Mouse (Mus musculus) small intestine, adult 2 months (tissue): ENCODE measurements around the gene Gm1043. TPM values are rescaled to one million over a fixed set of nuclear protein-coding genes. Genes with fewer than 3 reads are reported as not detected.

Experiments used
- H3K27ac ChIP-seq: fragments of 200-500 bp; 2 replicates; pipeline ENCODE4 v1.5.1; 2012; ENCODE audit warnings: low read depth, low read length, control low read depth, inconsistent platforms; ENCODE audit not compliant: insufficient read depth
- H3K27me3 ChIP-seq: fragments of 200-500 bp; 2 replicates; pipeline ENCODE4 v1.6.1; 2012; ENCODE audit warnings: mild to moderate bottlenecking, moderate library complexity, low read length, inconsistent platforms; ENCODE audit not compliant: control insufficient read depth, insufficient read depth
- H3K36me3 ChIP-seq: fragments of 200-500 bp; 2 replicates; pipeline ENCODE4 v1.6.1; 2012; ENCODE audit warnings: mild to moderate bottlenecking, low read length, control low read depth, inconsistent platforms; ENCODE audit not compliant: control insufficient read depth, insufficient read depth
- H3K4me1 ChIP-seq: fragments of 200-500 bp; 2 replicates; pipeline ENCODE4 v1.6.1; 2012; ENCODE audit warnings: low read length, inconsistent platforms, mixed read lengths; ENCODE audit not compliant: control insufficient read depth, insufficient read depth, insufficient read length
- H3K4me3 ChIP-seq: fragments of 200-500 bp; 2 replicates; pipeline ENCODE4 v1.5.1; 2012; ENCODE audit warnings: low read depth, mild to moderate bottlenecking, control low read depth, inconsistent platforms, low read length, moderate library complexity
- CTCF ChIP-seq: fragments of 200-500 bp; IDR thresholded peaks from 2 replicates; pipeline ENCODE4 v1.5.1; 2012; ENCODE audit warnings: low read depth, mild to moderate bottlenecking, control low read depth, inconsistent platforms, low read length, moderate library complexity, mixed read lengths; ENCODE audit not compliant: insufficient replicate concordance, insufficient read length; ENCODE audit errors: extremely low read depth
- POLR2A ChIP-seq: fragments of 200-500 bp; IDR thresholded peaks from 2 replicates; pipeline ENCODE4 v1.6.1; 2012; ENCODE audit warnings: low read depth, mild to moderate bottlenecking, control low read depth, inconsistent platforms, low read length, moderate library complexity
- WGBS: fragments of 180-500 bp; shearing (Covaris S2); methylation state at CpG from one replicate; pipeline ENCODE4 v1.1.7; 2018; 5-methylcytosine and 5-hydroxymethylcytosine counted together
- polyA plus RNA-seq: library from polyadenylated mRNA; depleted of rRNA; stranded (reverse); fragments of >200 nt; gene quantifications from 2 replicates; pipeline ENCODE4 v1.2.3, GENCODE M21; 2012

Gene Gm1043
- polyA plus RNA-seq, 1 experiment = 0.85 TPM

DNA sequence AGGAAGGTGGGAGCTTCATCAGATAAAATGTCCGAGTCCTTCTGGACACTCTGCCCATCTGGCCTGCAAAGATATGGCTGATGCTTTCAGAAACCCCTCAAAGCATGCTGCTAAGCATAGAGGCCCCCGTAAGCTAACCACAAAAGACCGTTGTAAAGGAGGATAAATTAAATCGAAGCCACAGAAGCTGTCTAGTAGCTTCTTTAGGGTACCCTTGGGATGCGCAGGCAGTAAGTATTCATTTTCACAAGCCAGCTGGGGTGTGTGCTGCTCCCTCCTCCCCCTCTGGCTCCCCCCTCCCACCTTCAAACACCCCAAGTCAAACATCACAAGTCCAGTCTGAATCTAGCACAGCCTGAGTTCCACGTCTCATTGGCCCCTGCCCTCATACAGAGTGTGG lies 129.4 kb downstream of the Gm1043 start:
- no peaks in the 10 kb centered on the region for H3K27me3 ChIP-seq
- 84% methylated on average over 6 of the region's 6 CpGs for WGBS
- no peaks in the 10 kb centered on the region for H3K4me1 ChIP-seq
- H3K27ac ChIP-seq = no peak overlapping the region
- H3K36me3 ChIP-seq = no peaks in the 10 kb centered on the region
- H3K4me3 ChIP-seq = no peak overlapping the region
- TF ChIP-seq CTCF (no peak), POLR2A (no peak)

DNA sequence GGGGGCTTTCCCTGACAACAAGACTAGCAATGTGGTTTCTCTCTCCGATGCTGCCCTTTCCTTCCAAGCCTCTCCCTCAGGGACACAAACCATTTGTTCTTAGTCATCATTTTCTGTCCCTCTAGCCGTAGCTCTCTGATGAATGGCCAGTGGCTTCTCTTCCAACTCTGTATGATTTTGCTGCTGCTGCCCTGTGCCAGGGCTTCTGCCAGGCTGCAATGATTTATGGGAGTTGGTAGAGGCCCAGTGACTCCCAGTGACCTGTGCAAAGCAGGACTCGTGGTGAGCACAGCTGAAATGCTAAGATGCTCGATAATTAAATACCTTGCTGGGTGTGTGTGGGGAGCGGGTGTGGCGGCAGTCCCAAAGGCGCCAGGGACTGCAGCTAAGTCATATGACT lies 130.1 kb downstream of the Gm1043 start:
- TF ChIP-seq CTCF (no peak), POLR2A (no peak)
- no peaks in the 10 kb centered on the region for H3K36me3 ChIP-seq
- H3K4me1 ChIP-seq = no peaks in the 10 kb centered on the region
- H3K27ac ChIP-seq = no peak overlapping the region
- WGBS = 86% methylated on average over 7 of the region's 7 CpGs
- no peaks in the 10 kb centered on the region for H3K27me3 ChIP-seq
- no peak overlapping the region for H3K4me3 ChIP-seq

GRCm38 (mm10) chr5:37219615-37220014 lies 134.4 kb downstream of the Gm1043 start:
- H3K27me3 ChIP-seq = no peaks in the 10 kb centered on the region
- no peak for TF ChIP-seq CTCF
- TF ChIP-seq POLR2A = no peak
- H3K4me1 ChIP-seq = no peaks in the 10 kb centered on the region
- no peaks in the 10 kb centered on the region for H3K36me3 ChIP-seq
- WGBS = 46% methylated on average over 5 of the region's 5 CpGs
- no peak overlapping the region for H3K27ac ChIP-seq
- no peak overlapping the region for H3K4me3 ChIP-seq

GRCm38 (mm10) chr5:37220575-37220974 lies 135.4 kb downstream of the Gm1043 start:
- Histone ChIP-seq H3K27ac (no peak overlapping the region), H3K36me3 (no peaks in the 10 kb centered on the region), H3K4me3 (no peak overlapping the region), H3K4me1 (no peaks in the 10 kb centered on the region), H3K27me3 (no peaks in the 10 kb centered on the region)
- 78% methylated on average over 5 of the region's 5 CpGs for WGBS
- TF ChIP-seq POLR2A (no peak), CTCF (no peak)

DNA sequence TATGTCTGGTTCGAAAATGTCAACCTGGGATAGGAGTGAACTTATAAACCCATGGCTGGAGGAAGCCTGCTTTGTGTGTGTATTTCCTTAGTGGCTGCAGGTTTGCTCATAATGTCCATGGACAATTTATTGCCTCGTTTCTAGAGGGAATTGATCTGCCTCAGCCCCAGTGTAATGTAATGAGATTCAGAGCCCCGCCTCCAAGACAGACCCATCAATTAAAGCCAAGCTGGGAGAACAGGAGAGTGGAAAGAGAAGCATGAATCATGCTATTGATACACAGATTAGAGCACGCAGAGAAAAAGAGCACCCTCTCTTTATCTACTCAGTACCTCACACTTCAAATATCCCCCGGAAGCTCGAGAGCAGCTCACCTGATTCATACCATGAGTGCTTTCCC lies 136.4 kb downstream of the Gm1043 start:
- Histone ChIP-seq H3K4me1 (no peaks in the 10 kb centered on the region), H3K27me3 (no peaks in the 10 kb centered on the region), H3K27ac (no peak overlapping the region), H3K36me3 (no peaks in the 10 kb centered on the region), H3K4me3 (no peak overlapping the region)
- 44% methylated on average over 6 of the region's 6 CpGs for WGBS
- TF ChIP-seq CTCF (no peak), POLR2A (no peak)

- H3K27ac ChIP-seq = no peak overlapping the region
- no peak overlapping the region for H3K4me3 ChIP-seq
- no peaks in the 10 kb centered on the region for H3K4me1 ChIP-seq
- TF ChIP-seq CTCF (no peak), POLR2A (no peak)
- no peaks in the 10 kb centered on the region for H3K27me3 ChIP-seq
- WGBS = 64% methylated on average over 8 of the region's 8 CpGs
- no peaks in the 10 kb centered on the region for H3K36me3 ChIP-seq
Observed at GRCm38 (mm10) chr5:37222316-37222715, 137.1 kb downstream of the Gm1043 start.

DNA sequence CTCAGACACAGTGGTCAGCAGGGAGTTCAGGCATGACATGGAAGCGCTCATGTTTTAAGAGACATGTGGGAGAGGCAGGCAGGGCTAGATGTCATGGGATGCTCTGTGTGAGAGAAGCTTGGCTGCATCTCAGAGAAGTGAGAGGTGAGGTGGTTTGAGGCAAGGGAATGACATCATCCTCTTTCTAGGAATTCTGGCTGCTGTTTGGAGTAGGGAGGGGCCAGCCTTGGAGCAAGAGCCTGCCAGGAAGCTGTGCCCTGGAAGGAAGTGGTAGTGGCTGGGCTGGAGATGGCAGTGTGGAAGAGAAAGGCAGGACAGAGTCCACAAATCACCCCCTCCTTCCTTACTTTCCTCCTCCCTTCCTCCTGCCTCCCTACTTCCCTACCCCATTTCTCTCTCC lies 140.5 kb downstream of the Gm1043 start:
- no peak overlapping the region for H3K27ac ChIP-seq
- H3K36me3 ChIP-seq = no peaks in the 10 kb centered on the region
- no peak overlapping the region for H3K4me3 ChIP-seq
- WGBS = 87% methylated on average over 1 of the region's 1 CpGs
- H3K27me3 ChIP-seq = no peaks in the 10 kb centered on the region
- TF ChIP-seq POLR2A (no peak), CTCF (no peak)
- H3K4me1 ChIP-seq = no peaks in the 10 kb centered on the region
